Mouse (Mus musculus) heart, postnatal 4 days (tissue): ENCODE data around the gene Faxc. TPM values are rescaled to one million over a fixed set of nuclear protein-coding genes. Genes with fewer than 3 reads are reported as not detected.

Experiments used
- DNase-seq: peaks from one replicate; pipeline ENCODE4 v3.0.0; 2021
- total RNA-seq, 2 experiments: library from RNA; stranded (reverse); gene quantifications; 2 replicates each; pipeline ENCODE4 v1.2.3; 2021

Faxc gene
- 1 to 10 TPM; 5.1 TPM for total RNA-seq

DNA sequence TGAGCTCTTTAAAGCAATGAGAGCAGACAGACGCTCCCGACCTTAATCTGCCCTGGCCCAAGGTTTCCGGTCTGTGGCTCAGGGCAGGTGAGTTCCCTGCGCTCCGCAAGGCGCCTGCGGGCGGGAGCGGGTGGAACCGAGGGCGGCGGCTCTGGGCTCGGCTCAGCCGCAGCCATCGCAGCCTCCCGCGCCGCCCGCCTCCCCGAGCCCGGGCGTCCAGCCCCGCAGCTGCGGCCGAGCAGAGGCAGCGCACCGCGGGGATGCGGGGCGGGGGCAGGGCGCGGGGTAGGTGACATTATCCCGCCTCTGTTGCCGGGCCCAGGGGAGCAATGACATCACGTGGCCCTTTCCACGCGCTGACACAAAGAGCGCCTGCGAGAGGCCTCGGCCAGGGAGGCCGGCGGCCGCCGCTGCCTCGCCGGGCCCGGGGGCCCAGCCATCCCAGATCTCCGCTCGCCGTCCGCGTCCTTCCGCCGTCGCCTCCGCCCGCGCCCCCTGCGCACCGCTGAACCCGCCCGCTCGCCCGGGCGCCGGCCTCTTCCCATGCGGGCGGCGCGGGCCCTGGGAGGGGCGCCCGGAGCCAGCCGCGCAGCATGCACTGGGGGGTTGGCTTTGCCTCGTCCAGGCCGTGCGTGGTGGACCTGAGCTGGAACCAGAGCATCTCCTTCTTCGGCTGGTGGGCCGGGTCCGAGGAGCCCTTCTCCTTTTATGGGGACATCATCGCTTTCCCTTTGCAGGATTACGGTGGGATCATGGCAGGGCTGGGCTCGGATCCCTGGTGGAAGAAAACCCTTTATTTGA, at the start of gene Faxc:
Faxc (plus strand) TSS at position 359 of the 801 bp plus-strand sequence.
- peak; percentile 41 for DNase-seq

DNA sequence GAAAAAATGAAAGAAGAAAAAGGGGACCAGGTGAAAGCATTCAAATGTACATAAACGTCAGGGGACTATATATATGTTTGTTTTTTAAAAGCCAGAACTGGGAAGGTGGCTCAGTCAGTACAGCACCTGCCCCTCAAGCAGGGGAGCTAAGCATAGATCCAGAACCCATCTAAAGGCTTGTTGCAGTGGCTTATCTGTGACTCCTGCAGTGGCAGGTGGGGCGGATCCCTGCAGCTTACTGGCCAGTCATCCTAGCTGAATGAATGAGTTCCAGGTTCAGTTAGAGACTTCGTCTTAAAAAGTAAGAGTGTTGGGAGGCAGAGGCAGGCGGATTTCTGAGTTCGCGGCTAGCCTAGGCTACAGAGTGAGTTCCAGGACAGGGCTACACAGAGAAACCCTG, 48.3 kb upstream of the Faxc start:
- DNase-seq: no peak

DNA sequence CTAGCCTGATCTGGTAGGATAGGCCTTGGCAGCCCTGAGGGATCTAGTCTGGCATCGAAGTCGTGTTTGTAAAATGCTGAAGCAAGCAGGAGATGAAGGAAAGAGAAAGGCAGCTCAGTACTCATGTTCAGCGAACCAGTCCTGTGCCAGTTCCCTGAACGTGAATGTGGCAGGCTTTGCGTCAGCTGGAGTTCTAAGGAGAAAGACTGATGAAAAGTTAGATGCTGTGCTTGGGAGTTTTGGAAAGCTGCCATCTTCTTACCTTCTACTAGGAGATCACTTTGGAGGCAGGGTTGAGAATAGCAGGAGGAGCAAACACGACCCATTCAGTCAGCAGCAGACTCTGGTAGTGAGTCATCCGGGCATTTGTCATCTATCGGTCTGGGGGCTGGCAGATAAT, 45.3 kb upstream of the Faxc start:
- no peak for DNase-seq

DNA sequence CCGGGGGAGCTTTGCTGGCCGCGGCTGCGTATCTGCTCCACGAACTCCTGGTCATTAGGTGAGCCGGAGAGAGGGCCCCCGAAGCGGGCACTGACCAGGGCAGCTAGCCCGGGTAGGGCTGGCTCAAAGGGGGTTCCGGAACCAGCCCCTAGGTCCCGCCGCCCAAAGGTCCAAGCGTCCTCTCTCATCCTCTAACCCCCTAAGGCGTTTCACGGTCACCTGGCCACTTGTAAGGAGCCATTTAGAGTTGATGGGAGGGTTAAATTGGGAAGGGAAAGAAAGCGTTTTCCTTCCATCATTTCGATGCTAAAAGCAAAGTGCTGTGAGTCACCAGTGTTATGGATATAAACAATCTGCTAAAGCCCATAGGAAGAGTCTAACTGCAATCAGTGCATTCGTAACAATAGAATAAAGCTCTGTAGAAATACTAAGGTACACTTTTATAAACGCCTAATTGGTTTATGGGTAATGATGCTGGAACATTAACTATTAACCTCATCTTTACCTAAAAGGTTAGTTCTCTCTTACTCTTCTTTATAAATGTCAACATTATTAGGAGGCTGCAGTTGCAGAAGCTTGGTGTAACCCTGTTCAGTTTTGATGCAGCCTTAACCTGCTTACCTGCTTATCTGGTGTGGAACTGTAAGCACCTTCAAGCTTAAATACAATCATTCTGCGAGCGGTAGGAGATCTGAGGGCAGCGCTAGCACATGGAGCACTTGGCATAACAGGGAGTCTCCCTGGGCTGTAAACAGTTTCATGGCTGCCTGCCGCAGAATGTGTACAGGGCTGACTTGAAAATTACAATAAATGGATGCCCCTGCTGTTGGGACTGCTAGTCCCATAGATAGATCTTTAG, 872 bp downstream of the Faxc start:
- no peak for DNase-seq

DNA sequence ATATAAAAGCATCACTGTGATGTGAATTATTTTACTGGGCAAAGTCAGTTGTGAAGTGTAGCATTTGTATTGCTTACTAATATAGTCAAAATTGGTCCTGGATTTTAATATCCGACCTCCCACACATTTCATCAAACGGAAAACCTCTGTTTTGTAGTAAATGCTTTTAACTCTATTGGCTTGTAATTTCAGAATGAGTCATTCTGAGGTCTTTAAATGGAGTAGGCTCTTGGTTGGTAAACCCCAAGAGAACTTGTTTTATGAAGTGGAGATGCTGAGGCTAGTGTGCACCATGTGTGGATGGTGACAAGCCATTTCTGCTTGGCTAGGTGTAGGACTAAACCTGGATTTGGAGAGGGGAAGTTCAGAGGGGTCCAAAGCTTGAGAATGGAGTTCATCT, 4.2 kb downstream of the Faxc start:
- DNase-seq: no peak

DNA sequence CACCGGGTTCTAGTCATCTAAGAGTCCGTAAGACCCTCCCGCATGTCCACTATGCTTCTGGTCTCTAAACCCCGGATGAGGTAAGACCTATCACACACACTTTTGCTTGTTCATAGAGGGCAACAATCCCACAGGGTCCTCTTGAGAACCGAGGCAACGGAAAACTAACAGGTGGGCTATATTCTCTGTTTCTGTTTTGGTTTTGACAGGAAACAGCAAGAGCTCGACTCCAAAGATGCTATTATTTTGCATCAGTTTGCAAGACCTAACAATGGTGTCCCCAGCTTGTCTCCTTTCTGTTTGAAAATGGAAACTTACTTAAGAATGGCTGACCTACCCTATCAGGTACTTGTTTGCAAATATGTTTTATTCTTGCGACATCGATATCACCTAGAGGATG, 5.3 kb downstream of the Faxc start:
- DNase-seq: no peak

DNA sequence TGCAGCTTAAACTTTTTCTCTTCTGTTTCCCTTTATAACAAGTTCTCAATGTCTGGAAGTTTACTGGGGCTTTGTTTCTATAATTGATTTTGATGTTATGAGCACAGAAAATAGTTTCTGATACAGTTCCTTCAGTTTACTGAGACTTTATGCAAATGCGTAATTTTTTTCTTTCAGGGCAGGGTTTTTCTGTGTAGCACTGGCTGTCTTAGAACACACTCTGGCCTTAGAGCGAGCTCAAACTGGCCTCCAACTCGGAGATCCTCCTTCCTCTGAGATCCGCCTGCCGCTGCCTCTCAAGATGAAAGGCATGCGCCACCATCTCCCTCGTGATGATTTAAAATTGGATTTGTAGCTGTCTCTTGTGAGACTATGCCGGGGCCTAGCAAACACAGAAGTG, 6.8 kb downstream of the Faxc start:
- no peak for DNase-seq

DNA sequence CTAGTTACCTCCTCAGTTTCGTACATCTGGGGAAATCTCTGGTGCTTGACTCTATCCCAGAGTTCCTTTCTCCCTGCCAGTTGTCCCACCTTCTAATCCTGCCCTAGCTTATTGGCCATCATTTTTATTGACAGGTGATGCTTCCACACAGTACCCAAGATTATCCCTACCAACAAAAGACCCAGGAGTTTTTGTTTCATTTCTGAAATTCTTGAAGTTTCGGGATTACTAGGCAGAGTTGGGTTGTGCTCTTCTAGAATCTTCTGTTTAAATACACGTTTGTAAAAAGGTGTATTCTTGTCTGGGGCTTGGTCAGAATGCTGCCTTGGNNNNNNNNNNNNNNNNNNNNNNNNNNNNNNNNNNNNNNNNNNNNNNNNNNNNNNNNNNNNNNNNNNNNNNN, 13.5 kb downstream of the Faxc start:
- DNase-seq: no peak

DNA sequence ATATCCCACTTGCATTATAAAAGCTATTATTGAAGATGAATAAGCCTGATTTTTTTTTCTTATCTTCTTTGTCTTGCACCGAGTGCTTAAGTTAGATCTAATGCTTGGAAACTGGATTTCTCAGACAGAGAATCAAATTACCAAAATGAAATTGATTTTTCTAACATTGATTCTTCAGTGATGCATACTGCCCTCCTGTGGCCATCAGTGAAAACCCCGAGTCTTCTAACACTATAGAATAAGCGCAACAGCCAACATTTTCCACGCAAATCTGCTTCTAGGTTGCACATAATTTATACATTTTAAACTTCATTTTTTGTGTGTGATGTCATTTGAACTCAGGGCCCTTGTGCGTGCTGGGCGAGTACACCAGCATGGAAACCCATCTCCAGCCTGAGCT, 20.3 kb downstream of the Faxc start:
- DNase-seq: peak; percentile 29

DNA sequence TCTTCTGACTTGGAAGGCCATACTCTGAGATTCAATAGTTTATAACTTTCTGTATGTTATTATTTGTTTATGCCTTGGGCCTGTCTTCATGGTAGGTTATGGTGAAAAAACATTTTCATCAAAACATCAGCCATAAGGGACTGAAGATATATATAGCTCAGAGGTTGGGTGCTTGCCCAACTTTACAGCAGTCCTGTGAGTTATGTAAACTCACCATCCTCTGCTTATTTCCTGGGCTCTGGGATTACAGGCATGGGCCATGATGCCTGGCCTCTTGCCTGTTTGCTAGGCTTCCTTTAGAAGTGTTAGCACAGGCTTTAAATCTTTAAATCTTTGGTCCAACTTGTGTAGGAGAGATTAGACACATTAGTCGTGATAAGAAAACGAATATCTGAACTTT, 21.1 kb downstream of the Faxc start:
- DNase-seq: no peak

DNA sequence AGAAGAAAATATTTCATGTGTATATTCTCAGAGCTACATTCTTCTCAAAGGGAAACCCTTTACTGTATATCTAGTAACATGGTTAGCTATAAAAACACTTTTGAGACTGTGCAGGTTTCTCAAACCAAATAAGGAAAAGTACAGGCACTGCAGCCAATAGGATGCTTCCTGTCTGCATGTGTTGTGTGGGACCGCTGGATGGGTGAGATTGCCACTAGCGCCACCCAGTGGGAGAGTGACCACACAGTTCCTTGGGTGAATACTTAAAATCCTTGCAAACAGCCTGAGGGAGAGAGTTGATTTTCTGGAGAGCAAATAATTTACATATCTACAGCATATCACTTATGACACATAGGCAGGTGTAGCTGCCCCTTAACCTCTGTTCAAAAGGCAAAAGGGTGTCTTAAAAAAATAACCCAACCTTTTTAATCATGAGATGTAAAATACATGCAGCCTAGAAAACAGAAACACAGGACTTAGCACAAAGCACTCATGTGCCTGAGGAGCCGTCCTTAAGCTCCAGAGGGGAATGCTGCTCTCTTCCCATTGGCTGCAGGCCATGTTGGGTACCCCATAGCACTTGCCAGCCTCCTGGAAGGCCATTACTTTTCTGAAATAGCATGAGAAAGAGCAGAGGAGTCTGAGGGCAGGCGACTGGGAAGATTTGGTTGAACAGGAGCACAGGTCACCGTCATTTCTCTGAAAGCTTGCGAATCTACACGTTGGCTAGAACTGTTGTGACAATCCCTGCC, 26.6 kb downstream of the Faxc start:
- DNase-seq: peak; percentile 74

DNA sequence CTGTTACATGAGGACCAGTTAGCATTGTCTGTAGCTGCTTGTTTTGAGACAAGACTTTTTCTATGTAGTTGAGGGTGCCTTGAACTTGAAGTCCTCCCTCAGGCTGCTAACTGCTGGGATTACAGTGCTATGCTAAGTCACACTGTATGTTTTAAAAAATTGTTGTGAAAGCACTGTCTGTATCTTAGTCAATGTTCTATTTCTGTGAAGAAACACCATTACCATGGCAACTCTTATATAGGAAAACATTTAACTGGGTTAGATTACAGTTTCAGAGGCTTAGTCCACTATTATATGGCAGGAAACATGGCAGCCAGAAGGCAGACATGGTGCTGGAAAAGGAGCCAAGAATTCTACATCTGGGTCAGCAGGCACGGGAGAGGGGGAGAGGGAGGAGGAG, 40.8 kb downstream of the Faxc start:
- no peak for DNase-seq

DNA sequence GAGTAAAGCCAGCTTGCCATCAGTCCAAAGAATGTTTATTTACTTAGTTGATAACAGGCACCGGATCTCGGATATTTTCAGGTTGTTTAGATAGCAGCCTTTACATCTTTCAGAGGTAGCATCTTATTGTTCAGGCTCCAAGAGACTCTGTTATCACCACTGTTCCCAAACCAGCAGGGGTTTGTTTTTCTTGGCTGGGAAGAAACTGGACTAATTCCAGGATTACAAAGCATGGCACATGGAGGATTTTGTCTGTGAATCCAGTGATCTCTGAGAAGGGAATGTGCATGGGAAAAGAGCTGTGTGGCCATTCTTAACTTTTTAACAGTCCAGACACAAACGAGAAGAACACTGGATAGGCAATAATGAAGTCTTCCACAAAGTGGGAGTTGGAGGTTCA, 43.0 kb downstream of the Faxc start:
- DNase-seq: no peak

DNA sequence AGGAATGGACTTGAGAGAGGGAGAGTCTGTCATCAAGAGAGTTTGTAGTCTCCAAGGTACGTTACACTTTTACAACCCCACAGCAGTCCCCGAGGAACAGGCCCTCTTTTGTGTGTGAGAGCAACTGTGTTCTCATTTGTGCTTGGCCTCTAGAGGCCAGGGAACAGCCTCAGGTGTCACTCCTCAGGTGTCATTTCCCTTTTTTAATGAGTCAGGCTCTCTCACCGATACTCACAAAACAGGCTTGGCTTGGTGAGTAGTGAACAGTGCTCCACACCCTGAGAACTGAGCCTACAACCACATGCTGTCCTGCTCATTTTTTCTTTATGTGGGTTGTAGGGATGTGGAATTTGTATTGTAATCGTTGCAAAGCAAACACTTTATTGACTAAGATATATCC, 49.3 kb downstream of the Faxc start:
- no peak for DNase-seq

DNA sequence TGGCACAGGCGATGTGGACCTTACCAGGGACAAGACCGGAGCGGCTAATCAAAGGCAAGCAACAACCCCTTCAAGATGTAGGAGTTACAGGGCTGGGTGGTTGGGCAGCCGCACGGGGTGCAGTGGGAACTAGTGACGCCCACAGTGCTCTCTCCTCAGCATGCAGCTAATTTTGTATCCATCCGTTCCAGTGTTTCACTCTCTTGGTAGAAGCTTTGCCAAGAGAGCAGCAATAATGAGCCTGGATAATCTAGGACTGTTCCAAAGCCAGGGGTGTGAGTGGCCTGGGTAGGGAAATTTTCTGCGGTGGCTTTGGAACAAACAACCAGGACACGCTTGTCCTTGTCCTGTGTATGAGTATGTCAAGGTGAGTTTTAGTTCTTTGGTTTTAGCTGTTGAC, 51.3 kb downstream of the Faxc start:
- no peak for DNase-seq

DNA sequence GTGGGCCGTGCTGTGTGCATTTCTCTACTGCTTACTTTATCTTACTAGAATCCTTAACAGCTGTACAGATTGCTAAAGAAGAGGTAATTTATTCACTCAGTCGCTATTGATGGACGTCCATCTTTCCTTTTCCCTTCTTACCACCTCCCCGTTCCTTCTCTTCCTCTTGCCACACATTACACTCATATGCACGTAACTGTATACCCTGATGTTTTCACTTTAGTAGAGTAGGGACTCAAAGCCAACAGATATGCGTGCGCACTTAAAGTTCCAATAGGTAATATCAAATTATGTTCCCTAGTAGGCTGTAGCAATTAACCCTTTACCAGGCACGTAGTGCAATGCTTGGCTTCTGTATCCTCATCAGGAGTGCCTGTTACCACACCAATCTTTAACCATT, 55.7 kb downstream of the Faxc start:
- DNase-seq: no peak

DNA sequence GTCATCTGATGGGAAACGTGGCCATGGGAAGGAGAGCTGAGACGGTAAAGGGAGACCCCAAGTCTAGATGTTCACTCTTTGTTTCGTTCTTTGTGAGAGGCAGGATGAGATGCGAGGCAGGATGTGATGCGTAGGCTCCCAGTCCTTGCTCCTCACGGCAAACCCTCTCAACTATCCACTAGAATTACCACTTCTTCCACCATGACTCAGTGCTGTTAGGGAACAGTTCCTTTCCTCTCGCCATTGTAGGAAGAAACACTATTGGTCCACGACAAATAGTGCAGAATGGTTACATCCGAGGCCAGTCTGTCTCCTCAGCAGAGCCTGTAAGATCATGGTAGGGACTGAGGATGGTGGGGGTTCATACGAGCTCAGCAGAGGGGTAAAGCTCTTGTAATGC, 56.3 kb downstream of the Faxc start:
- DNase-seq: no peak

DNA sequence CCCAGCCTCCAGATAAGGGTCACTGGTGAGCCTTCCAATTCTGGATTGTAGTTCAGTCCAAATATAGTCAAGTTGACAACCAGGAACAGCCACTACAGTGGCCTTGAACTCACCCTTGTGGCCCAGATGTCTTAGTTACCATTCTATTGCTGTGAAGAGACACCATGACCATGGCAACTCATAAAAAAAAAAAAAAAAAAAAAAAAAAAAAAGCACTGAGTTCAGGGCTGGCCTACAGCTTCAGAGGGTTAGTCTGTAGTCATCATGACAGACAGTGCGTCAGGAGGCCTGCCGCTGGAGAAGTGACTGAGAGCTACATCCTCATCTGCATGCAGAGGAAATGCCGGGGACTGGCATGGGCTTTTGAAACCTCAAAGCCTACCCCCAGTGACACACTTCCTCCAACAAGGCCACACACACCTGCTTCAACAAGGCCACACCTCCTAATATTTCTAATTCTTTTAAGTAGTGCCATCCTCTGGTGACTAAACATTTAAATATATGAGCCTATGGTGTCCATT, 58.5 kb downstream of the Faxc start:
- DNase-seq: no peak

DNA sequence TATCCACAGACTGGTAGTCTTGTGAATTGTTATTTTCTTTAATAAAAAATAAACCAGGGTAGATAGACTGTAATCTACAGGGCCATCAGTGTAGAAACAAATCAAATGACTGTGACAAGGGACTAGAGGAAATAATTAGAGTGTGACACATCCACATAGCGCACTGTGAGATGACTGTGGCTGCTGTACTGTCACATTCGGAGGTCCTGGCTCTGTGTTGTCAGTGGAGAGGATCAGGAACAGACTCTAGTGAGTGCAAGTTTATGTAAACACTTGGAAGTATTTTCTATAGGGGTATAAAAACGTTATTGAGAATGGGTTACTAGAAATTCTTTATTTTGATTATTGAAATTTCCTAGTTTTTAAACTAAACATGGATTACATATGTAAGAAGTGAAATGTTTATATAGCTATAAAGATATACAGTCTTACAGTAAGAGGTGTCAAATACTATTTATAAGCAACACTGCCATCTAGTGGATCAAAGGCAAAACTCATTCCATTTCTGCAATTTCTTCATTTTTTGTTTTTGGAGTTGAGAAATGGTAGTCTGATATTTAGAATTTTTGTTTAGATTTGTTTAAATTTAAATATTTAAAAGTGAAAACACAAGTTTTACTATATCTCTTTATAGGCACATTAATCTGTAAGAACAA, 59.6 kb downstream of the Faxc start:
- DNase-seq: no peak

DNA sequence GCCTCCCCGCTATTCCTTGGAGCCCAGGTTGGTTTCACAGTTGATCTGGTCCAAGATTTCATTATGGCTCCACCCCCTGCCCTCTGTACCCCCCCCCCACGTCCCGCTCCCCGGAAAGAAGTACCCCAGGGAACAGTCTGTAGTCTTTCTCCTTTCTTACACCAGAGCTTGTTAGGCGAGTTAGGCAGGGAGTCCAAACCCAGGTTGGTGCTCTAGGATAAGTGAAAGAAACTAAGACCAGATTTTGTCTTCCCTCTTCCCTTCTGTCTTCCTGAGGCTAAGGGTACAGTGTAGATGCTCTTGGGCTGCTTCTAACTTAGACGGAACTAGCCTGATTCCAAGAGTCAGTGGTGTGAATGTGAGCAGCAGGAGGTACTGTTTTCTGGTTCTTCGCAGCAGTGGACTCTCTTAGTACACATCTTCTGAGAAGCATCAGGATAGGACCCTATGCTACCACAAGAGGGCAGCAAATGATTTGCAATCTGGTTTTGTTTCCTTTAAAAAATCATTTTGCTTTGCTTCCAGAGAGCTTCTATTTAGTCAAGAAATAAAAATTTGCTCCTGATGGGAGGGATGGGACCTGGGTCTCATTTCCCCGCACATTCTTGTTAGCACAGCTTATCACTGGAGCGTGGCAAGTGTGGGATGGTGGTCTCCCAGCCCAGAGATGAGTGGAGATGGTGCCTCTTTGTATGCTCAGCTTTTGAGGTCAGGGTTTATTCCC, 86.7 kb downstream of the Faxc start:
- DNase-seq: peak; percentile 54

DNA sequence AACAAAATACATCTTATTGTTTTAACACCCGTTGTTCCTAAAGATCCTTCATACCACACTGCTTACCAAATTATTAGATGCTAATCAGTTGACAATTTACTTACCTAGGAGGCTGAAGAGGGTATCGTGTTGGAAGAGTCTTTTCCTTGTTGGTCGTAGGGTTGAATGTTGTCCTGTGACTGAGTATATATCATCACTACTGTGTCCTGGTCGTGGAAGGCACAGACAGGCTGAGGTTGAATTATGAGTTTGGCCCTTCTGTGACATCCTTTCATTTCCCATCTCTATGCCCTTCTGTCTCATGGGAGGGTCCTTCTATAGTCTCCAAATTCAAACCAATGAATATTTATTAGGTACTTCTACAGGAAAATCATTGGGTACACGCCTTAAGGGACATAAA, 87.3 kb downstream of the Faxc start:
- no peak for DNase-seq

DNA sequence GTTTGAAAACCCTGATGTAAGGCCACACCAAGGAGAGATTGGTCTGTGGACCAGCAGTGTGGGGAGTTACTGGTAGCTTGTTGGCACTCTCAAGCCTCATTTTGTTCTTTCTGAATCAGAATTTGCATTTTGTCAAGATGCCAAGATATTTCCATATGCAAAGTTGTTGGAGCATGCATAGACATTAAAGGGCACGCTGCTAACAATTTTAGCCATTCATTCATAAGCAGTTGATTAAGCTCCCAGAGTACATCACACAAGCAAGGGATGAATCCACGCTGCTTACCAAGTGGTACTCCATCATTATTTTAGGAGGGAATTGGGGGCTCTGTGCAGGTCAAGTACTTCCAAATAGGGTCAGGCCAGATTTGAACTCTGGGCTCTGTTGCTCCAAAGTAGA, 98.8 kb downstream of the Faxc start:
- DNase-seq: no peak
